Mouse (Mus musculus) olfactory bulb, adult 2 months (tissue): ENCODE results near the gene Galnt14.

Experiments used
- CTCF ChIP-seq: fragments of 200-500 bp; IDR thresholded peaks from 2 replicates; pipeline ENCODE4 v1.5.1; 2012; ENCODE audit warnings: low read depth, mild to moderate bottlenecking, low read length, moderate library complexity; ENCODE audit not compliant: insufficient read depth
- POLR2A ChIP-seq: fragments of 200-500 bp; IDR thresholded peaks from 2 replicates; pipeline ENCODE4 v1.6.1; 2012; ENCODE audit warnings: mild to moderate bottlenecking, low read depth, low read length, moderate library complexity; ENCODE audit not compliant: insufficient read depth

- TF ChIP-seq CTCF (no peak), POLR2A (no peak)
Measured at GRCm38 (mm10) chr17:73708451-73708850, 1.8 kb downstream of the Galnt14 start.
